Mouse (Mus musculus) cortical plate, adult 2 months (tissue): ENCODE data around the gene Grm1.

Experiments used
- CTCF ChIP-seq: fragments of 200-500 bp; IDR thresholded peaks from 2 replicates; pipeline ENCODE4 v1.5.1; 2011; ENCODE audit warnings: mild to moderate bottlenecking, control low read depth, low read length; ENCODE audit not compliant: insufficient read depth; ENCODE audit errors: extremely low read depth
- POLR2A ChIP-seq: fragments of 200-500 bp; IDR thresholded peaks from 2 replicates; pipeline ENCODE4 v1.6.1; 2011; ENCODE audit warnings: mild to moderate bottlenecking, low read length, control low read depth; ENCODE audit not compliant: insufficient read depth; ENCODE audit errors: extremely low read depth

DNA sequence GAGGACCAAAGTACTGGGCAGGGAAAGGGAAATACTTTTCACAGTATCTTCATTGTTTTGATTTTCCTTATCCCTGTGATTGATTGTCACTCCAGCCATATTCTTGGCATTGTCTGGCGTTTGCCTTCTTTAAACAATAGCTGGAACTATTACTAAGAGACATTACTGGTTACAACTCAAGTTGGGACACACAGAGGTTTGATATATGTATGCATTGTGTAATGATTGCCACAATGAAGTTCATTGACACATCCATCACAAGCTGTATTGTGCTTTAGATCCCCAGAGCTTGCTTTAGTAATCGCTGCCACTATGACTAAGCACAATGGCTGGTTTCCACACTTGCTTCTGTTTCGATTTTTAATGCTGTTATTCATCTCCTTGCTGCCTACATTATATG, 341.4 kb downstream of the Grm1 start:
- TF ChIP-seq POLR2A (no peak), CTCF (no peak)
